Mouse (Mus musculus) spleen, adult 2 months (tissue): Measurements from ENCODE around the gene Lexm.

Experiments
- CTCF ChIP-seq: fragments of 200-500 bp; IDR thresholded peaks from 2 replicates; pipeline ENCODE4 v1.5.1; 2011; ENCODE audit warnings: mild to moderate bottlenecking, inconsistent platforms; ENCODE audit not compliant: insufficient read depth, insufficient read length, insufficient replicate concordance; ENCODE audit errors: extremely low read depth
- POLR2A ChIP-seq: fragments of 200-500 bp; IDR thresholded peaks from 2 replicates; pipeline ENCODE4 v1.6.1; 2011; ENCODE audit warnings: low read depth, low read length, inconsistent platforms

DNA sequence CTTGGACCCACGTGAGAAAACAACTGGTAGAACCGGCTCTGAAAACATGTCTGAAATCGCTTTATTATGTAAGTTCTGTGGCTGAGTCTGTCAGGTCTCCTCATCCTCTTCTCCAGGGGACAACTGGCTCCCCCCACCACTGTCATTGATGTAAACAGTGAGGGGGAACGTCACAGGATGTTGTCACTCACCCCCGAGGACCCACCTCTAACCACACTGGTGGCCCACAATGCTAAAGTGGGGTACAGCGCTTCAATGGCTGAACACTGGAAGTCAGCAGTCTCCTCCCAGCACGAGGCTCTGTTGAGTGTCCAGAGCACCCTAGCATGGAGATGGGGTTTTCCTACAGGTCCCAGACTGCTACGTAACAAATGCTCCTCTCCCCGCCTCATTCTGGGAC, 26.2 kb downstream of the Lexm start:
- TF ChIP-seq CTCF, result no peak
- no peak for TF ChIP-seq POLR2A
